Mouse (Mus musculus): ENCODE data around the gene Smok3c.
"Not testable (repeated sequence)": the region's sequence is repeated elsewhere in the genome, so short reads cannot be mapped to it uniquely, and the experiment has no call there.

Gene Smok3c

DNA sequence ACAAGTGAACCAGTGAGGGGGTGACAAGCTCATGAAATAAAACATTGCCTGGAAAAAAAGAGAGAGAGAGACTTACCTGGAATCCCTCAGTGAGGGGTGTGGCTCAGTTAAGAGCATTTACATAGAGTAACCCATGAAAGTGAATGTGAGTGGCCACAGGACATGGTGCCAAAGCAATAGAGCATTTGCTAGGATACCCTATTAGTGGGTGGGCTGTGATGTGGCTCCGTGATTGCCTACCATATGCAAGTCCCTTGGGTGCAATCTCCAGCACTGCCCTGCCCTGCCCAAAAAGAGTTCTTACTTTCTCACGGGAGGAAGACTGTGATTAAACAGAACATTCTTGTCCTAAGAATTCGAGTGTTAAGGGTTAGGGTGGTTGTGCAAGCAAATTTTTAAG is 54.1 kb downstream of the Smok3c start:
- no peak for DNase-seq

DNA sequence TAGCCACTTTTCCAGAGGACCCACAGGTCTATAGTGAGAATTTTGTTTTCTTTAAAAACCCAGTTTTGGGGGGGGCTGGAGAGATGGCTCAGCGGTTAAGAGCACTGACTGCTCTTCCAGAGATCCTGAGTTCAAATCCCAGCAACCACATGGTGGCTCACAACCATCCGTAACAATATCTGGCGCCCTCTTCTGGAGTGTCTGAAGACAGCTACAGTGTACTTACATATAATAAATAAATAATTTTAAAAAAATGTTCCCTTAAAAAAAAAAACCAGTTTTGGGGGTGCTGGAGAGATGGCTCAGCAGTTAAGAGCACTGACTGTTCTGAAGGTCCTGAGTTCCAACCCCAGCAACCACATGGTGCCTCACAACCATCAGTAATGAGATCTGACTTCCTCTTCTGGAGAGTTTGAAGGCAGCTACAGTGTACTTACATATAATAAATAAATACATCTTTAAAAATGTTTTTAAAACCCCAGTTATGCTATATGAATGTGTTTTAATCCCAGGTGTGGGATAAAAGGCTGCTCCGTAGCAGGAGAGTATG is 56.9 kb downstream of the Smok3c start:
- not testable (repeated sequence) for DNase-seq

Data from right cerebral cortex, postnatal 14 days (tissue).